Mouse (Mus musculus) cerebellum, adult (tissue): ENCODE data around the gene Hdgfl3.

Experiments
- ATAC-seq: cut with Nextera tagmentation; 2 replicates; pipeline ENCODE4 v1.9.2; 2017; ENCODE audit warnings: mild to moderate bottlenecking, moderate library complexity, mixed read lengths; ENCODE audit not compliant: insufficient number of reproducible peaks, low FRiP score, low TSS enrichment

Hdgfl3 gene

DNA sequence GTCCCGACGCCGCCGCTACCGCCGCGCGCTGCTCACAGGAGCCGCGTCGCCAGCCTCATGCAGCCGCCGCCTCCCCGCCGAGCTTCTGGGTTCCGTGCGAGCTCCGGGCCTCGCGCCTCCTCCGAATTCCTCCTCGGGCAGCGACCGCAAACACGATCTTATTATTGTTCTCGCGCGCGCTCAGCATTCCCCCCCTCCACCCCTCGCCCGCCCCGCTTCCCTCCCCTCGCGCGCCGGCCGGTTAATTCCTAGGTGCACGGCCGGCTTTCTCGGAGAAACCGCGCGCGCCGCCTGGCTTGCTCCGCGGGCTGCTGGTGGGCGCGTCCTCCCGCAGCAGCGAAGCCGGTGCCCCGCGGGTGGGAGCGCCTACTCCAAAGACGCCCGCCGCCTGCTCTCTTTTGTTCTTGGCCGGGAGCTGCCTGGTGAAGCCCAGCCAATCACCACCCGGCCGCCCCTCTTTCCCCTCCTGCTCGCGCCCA is at the start of gene Hdgfl3:
Hdgfl3 (minus strand) TSS at position 207 of the 479 bp plus-strand sequence.
- ATAC-seq = peak; percentile 84

DNA sequence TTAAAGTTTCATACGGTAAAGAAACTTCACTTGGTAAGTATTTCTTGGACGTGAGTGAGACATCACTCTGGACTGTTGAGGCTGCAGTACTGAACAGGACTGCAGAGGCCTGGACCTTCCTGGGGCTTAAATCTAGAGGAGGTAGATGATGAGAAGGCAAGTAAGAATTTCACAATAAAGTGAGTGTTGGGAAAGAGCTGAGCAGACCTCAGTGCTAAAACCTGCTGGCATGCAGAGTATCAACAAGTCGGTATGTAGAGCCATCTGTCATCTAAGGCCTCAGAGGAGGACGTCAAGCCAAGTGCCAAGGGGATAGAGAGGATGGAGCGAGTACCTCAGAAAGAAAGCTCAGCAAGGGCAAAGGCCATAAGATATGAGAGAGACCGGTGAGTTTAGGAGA is 49.4 kb upstream of the Hdgfl3 start:
- ATAC-seq = no peak

DNA sequence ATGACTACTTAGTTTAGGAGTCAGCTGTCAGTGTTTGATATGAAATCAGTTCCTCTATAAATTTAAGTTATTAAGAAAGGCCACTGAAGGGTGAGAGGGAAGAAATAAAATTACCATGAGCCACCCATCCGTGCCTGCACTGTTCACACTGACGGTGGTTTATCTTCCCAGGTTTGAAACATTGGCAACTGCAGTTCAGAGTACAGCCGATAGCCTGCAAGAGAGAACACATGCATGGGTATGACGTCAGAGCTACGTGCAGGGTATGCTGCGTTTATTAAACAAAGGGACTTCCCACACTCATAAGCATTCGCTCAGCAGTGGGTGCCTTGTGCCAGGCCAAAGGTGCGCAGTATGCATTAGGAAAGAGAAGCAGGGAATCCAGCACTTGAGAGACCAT is 44.0 kb upstream of the Hdgfl3 start:
- ATAC-seq = no peak

DNA sequence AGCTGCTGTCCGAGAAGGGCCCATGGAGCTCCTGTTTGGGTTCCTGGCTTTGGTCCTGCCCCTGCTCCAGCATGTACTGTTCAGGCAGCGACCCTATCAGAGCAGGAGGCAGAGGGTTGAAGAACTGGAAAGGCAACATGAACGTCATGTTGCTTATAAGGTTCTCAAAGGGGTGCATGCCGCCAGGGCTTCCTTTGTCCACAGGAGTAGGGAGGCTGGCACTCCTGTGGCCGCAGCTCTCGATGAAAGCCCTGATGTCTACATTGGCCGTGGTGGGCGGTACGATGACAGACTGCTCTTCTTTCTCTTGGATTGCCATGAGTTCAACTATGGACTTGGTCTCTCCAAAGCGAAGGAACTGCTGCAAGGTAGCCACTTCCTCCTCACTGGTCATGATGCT is 40.3 kb upstream of the Hdgfl3 start:
- ATAC-seq = no peak

DNA sequence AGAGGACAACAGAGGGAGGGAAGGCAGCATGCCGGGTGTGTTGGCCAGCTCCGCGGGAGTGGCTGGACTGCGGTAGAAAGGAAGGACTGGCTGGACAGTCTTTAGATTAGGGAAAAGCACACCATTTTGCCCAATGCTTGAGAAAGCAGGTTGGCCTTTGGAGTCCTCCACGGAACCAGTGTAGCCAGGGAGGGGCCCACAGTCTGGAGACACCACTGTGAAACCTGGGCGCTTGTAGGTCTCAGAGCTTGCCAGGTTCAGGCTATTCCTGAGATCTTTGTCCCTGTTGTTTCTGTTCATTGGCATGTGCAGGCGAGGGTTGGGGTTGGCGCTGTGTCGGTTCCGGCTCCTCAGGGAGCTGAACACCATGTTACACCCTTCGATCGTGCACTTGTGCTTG is 39.7 kb upstream of the Hdgfl3 start:
- no peak for ATAC-seq

DNA sequence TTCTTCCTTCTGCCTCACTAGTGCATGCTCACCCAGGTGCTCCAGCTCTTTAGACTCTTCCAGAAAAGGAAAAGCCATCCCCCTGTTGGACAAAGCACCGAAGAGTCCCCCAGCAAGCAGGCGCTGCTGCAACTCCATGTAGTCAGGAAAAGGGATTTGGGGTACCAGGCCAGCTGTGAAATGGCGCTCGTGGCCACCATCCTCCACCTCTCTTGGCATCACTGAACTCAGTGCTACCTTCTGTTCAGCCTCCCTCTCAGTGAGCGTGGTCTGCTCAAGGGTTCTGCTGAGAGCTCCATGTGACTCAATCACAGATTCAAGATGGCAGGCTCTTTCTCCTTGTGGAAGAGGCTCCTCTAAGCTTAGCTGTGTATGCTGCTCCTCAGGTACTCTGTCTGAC is 39.1 kb upstream of the Hdgfl3 start:
- no peak for ATAC-seq

DNA sequence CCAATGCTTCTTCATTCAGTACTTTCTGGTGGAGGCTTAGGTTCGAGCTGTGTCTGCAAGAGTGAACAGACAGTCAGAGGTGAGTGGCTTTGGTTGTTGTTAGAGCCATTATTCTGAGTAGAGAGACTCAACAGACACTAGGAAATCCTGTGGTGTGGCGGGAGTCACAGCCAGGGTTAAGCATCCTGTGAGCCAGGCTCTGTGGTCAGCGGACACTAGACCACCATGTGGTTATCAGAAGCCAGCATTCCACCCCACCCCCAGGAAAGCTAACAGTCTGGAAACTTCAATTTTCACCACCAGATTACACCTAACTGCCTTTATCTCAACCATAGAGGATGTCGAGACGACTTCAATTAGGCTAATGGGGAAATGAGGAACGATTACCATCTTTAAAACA is 34.7 kb upstream of the Hdgfl3 start:
- no peak for ATAC-seq

DNA sequence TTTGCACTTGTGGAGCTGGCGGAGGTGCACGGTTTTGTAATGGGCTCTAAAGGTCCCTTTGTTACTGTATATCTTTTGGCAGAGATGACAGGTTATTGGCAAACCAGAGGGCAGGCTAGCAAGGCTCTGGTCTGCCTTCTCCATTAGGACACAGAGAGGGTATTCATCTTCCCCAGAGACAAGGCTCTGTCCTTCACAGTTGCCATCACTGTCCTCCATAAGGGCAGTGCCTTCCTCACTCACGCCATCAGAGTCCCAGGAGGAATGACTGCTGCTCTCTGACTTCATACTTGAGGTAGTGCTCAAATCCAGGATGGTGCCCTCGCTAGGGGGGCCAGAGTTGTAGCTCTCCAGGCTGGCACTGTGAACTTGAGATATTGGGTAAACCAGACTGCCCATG is 34.2 kb upstream of the Hdgfl3 start:
- no peak for ATAC-seq

DNA sequence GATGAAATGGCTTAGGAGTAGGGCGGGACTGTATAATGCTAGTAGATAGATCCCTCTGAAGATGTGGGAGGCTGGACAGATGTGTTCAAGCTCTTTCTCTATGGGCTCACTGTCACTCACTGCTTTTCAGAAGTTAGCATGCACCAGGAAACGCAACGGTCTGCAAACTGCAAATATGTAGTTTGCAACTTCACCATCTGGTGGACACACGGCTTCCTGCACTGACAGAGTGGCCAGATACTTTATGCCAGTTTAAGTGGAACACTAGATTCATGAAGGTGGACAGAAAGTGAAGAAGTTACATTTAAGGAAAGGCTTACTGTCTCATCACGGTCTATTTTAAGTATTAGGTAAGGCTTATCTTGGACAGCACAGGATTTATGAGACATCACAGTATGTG is 31.9 kb upstream of the Hdgfl3 start:
- ATAC-seq = no peak

DNA sequence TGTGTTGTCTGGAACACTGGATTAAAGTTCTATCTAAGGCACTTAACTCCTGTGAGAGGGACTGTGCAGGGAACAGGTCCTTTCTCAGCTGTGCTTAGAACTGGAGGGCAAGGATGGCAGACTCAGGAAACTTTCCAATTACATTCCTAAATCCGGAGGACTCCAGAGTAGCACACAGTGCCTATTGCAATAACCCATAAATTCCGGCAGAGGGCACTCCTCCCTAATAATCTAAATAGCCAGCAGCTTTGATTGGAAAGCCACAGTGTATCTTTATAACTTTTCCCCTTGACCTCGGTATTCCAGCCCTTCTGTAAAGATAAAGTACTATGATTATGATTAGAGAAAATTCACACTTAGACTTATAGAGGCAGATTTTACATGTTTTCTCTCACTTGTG is 25.4 kb upstream of the Hdgfl3 start:
- ATAC-seq = peak; percentile 38; the same call in 1 of the 2 replicates

DNA sequence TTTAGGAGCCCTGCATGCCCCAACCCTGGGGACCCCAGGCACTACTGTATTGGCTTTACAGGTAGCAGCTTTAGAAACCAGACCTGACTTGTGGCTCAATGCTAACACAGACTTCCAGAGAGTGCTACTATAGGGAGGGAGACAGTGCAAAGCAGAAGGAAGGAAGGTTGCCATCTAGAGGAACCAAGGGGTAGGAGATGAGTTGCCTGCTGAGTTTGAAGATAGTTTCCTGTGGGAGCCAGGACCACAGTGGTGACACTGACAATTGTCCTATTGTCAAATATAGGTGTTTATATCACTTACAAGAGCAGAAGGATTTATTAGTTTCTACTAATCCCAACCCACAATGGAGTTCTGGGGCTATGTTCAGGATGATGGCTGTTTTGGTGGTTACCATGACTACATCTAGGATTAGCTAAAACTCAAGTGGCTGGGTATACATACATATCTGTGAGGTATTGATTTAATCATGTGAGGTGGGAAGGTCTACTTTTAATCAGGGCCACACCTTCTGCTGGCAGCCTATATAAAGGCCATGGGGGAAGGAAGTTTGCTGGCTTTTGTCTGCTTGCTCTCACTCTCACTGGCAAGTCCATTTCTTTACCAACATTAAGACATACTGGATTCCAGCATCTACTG is 20.1 kb upstream of the Hdgfl3 start:
- ATAC-seq = peak; percentile 61

DNA sequence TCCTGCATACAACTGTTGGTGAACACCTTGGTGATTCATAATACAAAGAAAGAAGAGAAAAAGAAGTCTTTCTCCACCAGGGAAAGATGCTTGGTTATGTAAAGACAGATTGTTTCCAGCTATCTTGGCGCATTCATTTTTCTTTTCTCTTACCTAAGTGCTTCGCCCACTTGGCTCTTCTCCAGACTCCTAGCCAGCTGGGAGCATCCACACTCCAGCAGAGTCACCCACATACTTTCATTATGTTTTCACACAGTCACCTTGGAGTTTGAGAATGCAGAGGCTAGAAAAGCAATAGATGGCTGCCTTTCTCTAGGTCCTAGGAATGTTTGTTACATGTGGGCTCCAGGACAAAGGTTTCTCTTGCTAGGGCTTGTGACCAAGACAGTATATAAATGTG is 16.2 kb upstream of the Hdgfl3 start:
- no peak for ATAC-seq

DNA sequence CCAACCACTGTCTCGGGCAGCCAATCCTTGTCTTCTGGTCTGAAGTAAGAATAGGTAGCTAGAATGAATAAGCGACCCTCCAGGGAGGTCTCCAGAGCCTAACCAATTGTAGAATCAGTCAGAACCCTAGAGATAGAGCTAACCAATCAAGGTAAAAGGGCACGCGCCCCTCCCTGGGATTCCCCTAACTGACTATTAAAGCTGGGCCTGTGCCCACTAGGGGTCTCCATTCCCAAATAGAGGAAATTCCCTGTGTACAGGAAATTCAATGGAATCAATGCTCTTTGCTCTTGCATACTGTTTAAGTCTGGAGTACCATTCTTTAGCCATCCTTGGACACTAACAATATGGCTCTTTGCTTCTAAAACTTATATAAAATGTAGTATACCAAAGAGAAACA is 11.1 kb upstream of the Hdgfl3 start:
- no peak for ATAC-seq

DNA sequence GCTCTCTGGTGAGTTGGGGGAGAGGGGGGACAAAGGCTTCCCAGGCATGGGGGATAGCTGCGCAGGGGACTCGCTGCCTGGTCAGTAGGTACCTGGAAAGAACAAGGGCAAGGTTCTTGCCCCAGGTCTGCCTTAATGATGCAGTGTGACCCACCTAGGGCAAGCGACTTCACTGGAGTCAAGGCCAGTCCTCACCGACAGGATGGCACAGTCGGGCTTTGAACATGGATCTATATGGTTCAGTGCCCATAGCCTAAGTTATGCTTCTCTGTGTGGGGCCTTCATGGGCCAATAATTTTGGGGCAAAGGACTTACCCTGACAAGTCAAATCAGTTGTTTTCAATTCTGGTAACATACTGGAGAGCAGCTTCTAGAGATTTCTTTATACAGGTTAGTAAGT is 533 bp upstream of the Hdgfl3 start:
- no peak for ATAC-seq

DNA sequence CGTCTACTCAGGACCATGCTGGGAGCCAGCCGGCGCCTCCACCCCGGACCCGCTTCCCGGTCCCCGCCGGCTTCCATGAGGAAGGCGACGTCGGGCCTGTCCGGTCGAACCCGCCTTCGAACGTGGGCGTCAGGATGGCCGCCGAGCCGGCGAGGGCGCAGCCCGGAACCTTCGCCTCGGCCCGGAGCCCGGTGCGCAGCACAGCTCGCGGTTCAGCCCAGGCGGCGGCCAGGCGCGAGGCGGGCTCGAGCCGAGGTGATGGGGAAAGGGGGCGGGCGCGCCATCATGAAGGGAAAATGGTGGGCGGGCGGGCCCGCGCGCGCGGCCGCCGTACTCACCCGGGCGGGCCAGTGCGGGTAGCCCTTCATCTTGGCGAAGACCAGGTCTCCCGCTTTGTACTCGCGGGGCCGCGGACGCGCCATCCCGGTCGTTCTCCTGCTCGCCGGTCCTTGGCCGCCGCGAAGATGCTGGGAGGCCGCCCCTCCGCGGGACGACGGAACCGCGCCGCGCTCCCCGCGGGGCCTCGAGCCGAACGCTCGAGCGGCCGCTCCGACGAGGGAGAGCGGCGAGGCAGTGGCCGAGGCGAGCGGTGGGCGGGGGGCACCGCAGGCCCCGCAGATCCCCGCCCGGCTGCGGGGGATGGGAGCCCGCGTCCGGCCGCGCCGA is 539 bp downstream of the Hdgfl3 start:
- ATAC-seq = peak; percentile 69

DNA sequence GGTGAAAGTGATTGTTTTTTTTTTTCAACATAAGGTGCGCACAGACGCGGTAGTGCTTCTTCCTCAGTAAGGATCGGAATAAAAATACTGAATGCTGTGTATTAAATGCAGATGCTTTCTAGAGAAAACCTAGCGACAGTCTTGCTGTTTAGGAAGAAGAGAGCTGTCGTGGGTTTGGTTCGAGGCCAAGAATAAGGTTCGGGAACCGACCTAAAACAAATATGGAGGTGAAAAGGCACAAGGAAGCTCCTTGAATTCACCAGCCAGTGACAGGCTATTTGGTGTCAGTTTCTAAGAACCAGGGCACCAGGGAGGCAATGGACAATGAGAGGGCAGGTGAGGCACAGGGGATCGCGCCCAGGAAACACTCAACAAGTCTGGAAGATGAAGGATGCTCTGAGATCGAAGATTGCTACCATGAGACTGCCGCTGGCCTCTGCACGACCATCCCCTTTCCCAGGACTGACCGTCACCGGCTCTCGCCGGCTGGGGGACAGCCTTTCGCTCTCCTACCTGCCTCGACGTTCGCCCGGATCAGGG is 1.1 kb downstream of the Hdgfl3 start:
- no peak for ATAC-seq

DNA sequence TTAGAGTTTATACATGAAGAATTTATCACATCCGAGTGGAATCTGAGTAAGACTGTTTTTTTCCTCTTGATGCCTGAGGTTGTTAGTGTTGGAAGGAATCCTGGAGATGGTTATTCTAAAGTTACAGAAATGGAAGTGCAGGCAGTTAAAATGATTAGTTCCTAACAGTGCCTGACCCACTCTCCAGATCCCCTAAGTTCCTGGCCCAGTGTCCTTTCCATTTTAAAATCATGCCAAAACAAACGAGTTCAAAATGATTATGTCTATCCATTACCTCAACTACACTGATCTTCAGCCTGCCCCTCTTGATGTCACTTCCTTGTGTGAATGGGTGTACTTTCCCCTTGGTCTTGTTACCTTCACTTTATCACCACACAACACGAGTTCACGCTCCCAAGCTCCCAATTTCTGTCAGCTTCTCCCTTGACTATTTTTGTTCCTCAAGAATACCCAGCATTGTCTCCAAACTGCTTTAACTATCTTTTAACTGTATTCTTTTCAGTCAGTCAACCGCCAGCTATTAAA is 1.7 kb downstream of the Hdgfl3 start:
- ATAC-seq = no peak

DNA sequence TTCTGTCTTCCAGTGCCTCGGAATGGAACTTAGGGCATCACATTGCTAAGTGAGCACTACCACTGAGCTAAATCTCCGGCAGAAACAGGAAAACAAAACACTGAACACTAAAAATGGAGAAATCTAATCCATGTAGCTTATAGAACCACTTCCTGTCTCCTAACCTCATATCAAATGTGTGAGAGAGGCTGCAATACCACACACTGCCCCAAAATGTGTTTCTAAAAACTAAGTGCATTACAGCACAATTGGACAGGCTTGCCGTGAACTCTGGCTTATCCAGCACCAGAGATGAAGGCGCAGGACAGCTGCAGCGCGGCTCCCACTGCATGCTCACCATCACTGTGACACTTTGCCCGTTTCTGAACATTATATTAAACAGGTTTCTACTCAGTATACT is 5.3 kb downstream of the Hdgfl3 start:
- no peak for ATAC-seq

DNA sequence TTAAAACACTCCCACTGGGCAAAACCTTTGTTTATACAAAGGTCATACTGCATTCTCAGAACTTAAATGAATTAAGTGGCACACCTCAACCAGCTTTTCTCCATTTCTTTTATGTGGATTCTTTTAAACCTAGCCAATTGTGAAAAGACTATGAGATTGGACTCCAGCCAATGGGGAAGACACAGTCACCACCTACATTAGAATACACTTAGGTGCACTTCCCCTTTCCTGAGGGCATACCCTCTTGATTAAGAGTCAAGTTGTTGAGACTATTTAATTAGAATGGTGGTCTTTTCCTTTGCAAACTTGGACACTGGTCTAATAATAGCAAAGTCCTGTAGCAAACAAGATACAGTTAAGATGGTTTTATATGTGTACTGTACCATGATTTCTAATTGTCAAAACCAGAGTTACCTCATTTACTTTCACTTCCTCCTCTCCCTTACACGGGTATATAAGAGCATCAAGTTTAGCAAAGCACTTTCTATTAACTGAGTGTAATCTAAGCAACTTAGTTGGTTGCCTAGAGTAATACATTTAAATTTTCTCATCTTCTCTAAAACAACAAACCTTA is 12.8 kb downstream of the Hdgfl3 start:
- no peak for ATAC-seq

DNA sequence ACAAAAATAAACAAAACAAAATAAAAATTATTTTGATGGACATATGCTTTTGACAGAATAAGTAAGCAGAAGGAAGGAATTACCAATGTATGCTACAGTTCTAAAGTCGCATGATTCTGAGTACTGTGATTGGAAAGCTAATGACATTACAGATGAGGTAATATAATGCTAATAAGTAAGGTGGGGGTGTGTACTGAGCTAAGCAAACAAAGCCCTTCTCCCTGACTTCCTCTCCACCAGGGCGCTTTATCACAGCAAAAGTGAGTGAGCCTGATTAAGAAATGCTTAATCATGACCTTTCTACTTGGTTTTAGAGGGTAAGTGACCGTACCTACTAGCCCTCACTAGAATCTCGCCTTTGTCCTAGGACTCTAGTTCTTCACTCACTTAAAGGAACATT is 14.0 kb downstream of the Hdgfl3 start:
- no peak for ATAC-seq

DNA sequence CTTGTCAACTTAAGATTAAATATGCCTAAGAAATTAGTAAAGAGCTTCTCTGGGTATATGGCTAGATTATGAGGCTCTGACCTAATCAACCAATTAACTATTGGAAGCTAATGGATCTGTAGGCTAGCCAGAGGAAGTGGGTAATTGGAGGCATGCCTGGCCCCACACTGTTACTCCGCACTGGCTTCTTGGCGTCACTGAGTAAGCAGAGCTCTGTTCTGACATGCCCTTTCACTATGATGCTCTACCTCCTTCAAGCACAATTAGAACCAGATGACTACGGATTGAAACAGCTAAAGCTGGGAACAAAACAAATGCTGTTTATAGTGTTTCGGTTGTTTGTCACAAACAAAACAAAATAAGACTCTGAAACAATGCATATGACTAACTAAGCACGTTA is 16.0 kb downstream of the Hdgfl3 start:
- ATAC-seq = no peak
